Mouse (Mus musculus) kidney, adult 18-20 months (tissue): Measurements from ENCODE around the gene Elavl1.
A peak's percentile ranks its signal among the peaks of the same experiment; 100 is the strongest.
"Not testable (repeated sequence)": the region's sequence is repeated elsewhere in the genome, so short reads cannot be mapped to it uniquely, and the experiment has no call there.

ENCODE experiments used
- DNase-seq: peaks from one replicate; pipeline ENCODE4 v3.0.0; 2021

Elavl1 gene

GRCm38 (mm10) chr8:4324983-4325750 is at the start of gene Elavl1, which contains the start of gene Ccl25:
Gene Elavl1 (minus strand): TSS chr8:4325413.
Gene Ccl25 (plus strand): TSS chr8:4325210.
- DNase-seq = peak; percentile 98

GRCm38 (mm10) chr8:4372657-4373056 is 47.4 kb upstream of the Elavl1 start:
- no peak for DNase-seq

- peak; percentile 46 for DNase-seq
Measured at GRCm38 (mm10) chr8:4370078-4370477, 44.9 kb upstream of the Elavl1 start.

- no peak for DNase-seq
Measured at GRCm38 (mm10) chr8:4368470-4368869, 43.3 kb upstream of the Elavl1 start.

GRCm38 (mm10) chr8:4367808-4368207 is 42.6 kb upstream of the Elavl1 start:
- DNase-seq = no peak

GRCm38 (mm10) chr8:4366189-4366588 is 41.0 kb upstream of the Elavl1 start:
- DNase-seq = no peak

GRCm38 (mm10) chr8:4360922-4361321 is 35.7 kb upstream of the Elavl1 start:
- DNase-seq = no peak

- DNase-seq = no peak
Measured at GRCm38 (mm10) chr8:4359362-4359761, 34.1 kb upstream of the Elavl1 start.

- no peak for DNase-seq
Measured at GRCm38 (mm10) chr8:4355455-4355854, 30.2 kb upstream of the Elavl1 start.

- no peak for DNase-seq
Measured at GRCm38 (mm10) chr8:4354516-4354915, 29.3 kb upstream of the Elavl1 start.

- no peak for DNase-seq
Measured at GRCm38 (mm10) chr8:4353741-4354140, 28.5 kb upstream of the Elavl1 start.

GRCm38 (mm10) chr8:4352562-4352961 is 27.3 kb upstream of the Elavl1 start:
- not testable (repeated sequence) for DNase-seq

- DNase-seq = no peak
Measured at GRCm38 (mm10) chr8:4350618-4351017, 25.4 kb upstream of the Elavl1 start.

GRCm38 (mm10) chr8:4349335-4349734 is 24.1 kb upstream of the Elavl1 start:
- no peak for DNase-seq

GRCm38 (mm10) chr8:4348275-4348674 is 23.1 kb upstream of the Elavl1 start:
- DNase-seq = no peak

GRCm38 (mm10) chr8:4347661-4348060 is 22.4 kb upstream of the Elavl1 start:
- no peak for DNase-seq

GRCm38 (mm10) chr8:4340207-4340606 is 15.0 kb upstream of the Elavl1 start:
- no peak for DNase-seq

GRCm38 (mm10) chr8:4335678-4336077 is 10.5 kb upstream of the Elavl1 start:
- DNase-seq = no peak

GRCm38 (mm10) chr8:4333966-4334365 is 8.8 kb upstream of the Elavl1 start:
- no peak for DNase-seq

- no peak for DNase-seq
Measured at GRCm38 (mm10) chr8:4329000-4329399, 3.8 kb upstream of the Elavl1 start.

- no peak for DNase-seq
Measured at GRCm38 (mm10) chr8:4325751-4326036, 481 bp upstream of the Elavl1 start.

- DNase-seq = no peak
Measured at GRCm38 (mm10) chr8:4324525-4324924, 688 bp downstream of the Elavl1 start.

- DNase-seq = no peak
Measured at GRCm38 (mm10) chr8:4323917-4324316, 1.3 kb downstream of the Elavl1 start.

- DNase-seq = peak; percentile 89
Measured at GRCm38 (mm10) chr8:4322470-4322869, 2.7 kb downstream of the Elavl1 start.

GRCm38 (mm10) chr8:4321031-4321430 is 4.2 kb downstream of the Elavl1 start:
- no peak for DNase-seq
